Mouse (Mus musculus) MEL (cell line): Measurements from ENCODE around the gene Pygo1. TPM values are rescaled to one million over a fixed set of nuclear protein-coding genes. Genes with fewer than 3 reads are reported as not detected.

Source experiments
- DNase-seq: peaks from one replicate; pipeline ENCODE4 v3.0.0; 2011; ENCODE audit warnings: low read depth, low spot score
- H3K27ac ChIP-seq: 2 replicates; pipeline ENCODE4 v1.5.1; 2012; ENCODE audit warnings: low read depth, mild to moderate bottlenecking, control low read depth, low read length, moderate library complexity; ENCODE audit not compliant: control insufficient read depth
- H3K27me3 ChIP-seq, 2 experiments: fragments of 150-350 bp in 1 of 2; sonication (generic) in 1 of 2; 2 replicates each; pipeline ENCODE4 v1.6.1; 2012; ENCODE audit warnings: low read length in 2 of 2, mild to moderate bottlenecking in 2 of 2, improper control_type of control experiment in 1 of 2, moderate library complexity in 1 of 2; ENCODE audit not compliant: insufficient read depth in 2 of 2, control insufficient read depth in 1 of 2
- H3K36me3 ChIP-seq, 2 experiments: 2 replicates each; pipeline ENCODE4 v1.6.1; 2012 to 2014; ENCODE audit warnings: low read length in 2 of 2, improper control_type of control experiment in 1 of 2, inconsistent platforms in 1 of 2, mild to moderate bottlenecking in 1 of 2; ENCODE audit not compliant: insufficient read depth in 2 of 2, control insufficient read depth in 1 of 2
- H3K4me1 ChIP-seq, 2 experiments: fragments of 150-350 bp in 1 of 2; sonication (generic) in 1 of 2; 2 replicates each; pipeline ENCODE4 v1.6.1; 2012; ENCODE audit warnings: low read length in 2 of 2, improper control_type of control experiment in 1 of 2, mild to moderate bottlenecking in 1 of 2; ENCODE audit not compliant: insufficient read depth in 2 of 2, control insufficient read depth in 1 of 2
- H3K4me3 ChIP-seq, 2 experiments: fragments of 150-350 bp in 1 of 2; sonication (generic) in 1 of 2; 2 replicates each; pipeline ENCODE4 v1.5.1; 2012; ENCODE audit warnings: low read depth in 2 of 2, low read length in 2 of 2, mild to moderate bottlenecking in 2 of 2, moderate library complexity in 2 of 2, control low read depth in 1 of 2, improper control_type of control experiment in 1 of 2; ENCODE audit not compliant: control insufficient read depth in 1 of 2, insufficient read depth in 1 of 2
- H3K79me2 ChIP-seq: 2 replicates; pipeline ENCODE4 v1.6.1; 2012; ENCODE audit warnings: mild to moderate bottlenecking, low read length, moderate library complexity; ENCODE audit not compliant: control insufficient read depth, poor library complexity, insufficient read depth
- H3K9ac ChIP-seq: 2 replicates; pipeline ENCODE4 v1.6.1; 2012; ENCODE audit warnings: low read depth, mild to moderate bottlenecking, control low read depth, low read length, moderate library complexity; ENCODE audit not compliant: control insufficient read depth, poor library complexity, severe bottlenecking
- H3K9me3 ChIP-seq: fragments of 150-350 bp; sonication (generic); replicated peaks from 2 replicates; pipeline ENCODE4 v1.6.1; 2012; ENCODE audit warnings: mild to moderate bottlenecking, low read length, improper control_type of control experiment, moderate library complexity; ENCODE audit not compliant: insufficient read depth
- CHD1 ChIP-seq: IDR thresholded peaks from 2 replicates; pipeline ENCODE4 v1.6.1; 2012; ENCODE audit warnings: low read depth, mild to moderate bottlenecking, inconsistent platforms, low read length, improper control_type of control experiment
- CTCF ChIP-seq, 3 experiments: IDR thresholded peaks in 2 of 3; conservative IDR thresholded peaks in 1 of 3; 2 replicates each; pipeline ENCODE4 v1.5.1; 2011 to 2012; ENCODE audit warnings: low read length in 3 of 3, low read depth in 2 of 3, mild to moderate bottlenecking in 2 of 3, improper control_type of control experiment in 1 of 3, inconsistent platforms in 1 of 3, mixed read lengths in 1 of 3, moderate library complexity in 1 of 3; ENCODE audit not compliant: control insufficient read depth in 1 of 3, insufficient read depth in 1 of 3, poor library complexity in 1 of 3, severe bottlenecking in 1 of 3
- E2F4 ChIP-seq: IDR thresholded peaks from 2 replicates; pipeline ENCODE4 v1.6.1; 2011; ENCODE audit warnings: low read depth, low read length, improper control_type of control experiment, borderline replicate concordance
- ELF1 ChIP-seq: IDR thresholded peaks from 2 replicates; pipeline ENCODE4 v1.6.1; 2014; ENCODE audit warnings: low read depth, mild to moderate bottlenecking, inconsistent platforms, low read length, improper control_type of control experiment, moderate library complexity
- EP300 ChIP-seq, 2 experiments: IDR thresholded peaks; 2 replicates each; pipeline ENCODE4 v1.6.1; 2011; ENCODE audit warnings: improper control_type of control experiment in 2 of 2, low read length in 2 of 2, low read depth in 1 of 2, mild to moderate bottlenecking in 1 of 2
- ETS1 ChIP-seq: IDR thresholded peaks from 2 replicates; pipeline ENCODE4 v1.6.1; 2012; ENCODE audit warnings: low read depth, mild to moderate bottlenecking, inconsistent platforms, low read length, improper control_type of control experiment, moderate library complexity
- GABPA ChIP-seq: IDR thresholded peaks from 2 replicates; pipeline ENCODE4 v1.6.1; 2012; ENCODE audit warnings: low read depth, mild to moderate bottlenecking, inconsistent platforms, low read length, improper control_type of control experiment, moderate library complexity
- GATA1 ChIP-seq: IDR thresholded peaks from 2 replicates; pipeline ENCODE4 v1.6.1; 2011; ENCODE audit warnings: low read depth, low read length, improper control_type of control experiment
- HCFC1 ChIP-seq: IDR thresholded peaks from 2 replicates; pipeline ENCODE4 v1.6.1; 2012; ENCODE audit warnings: low read depth, mild to moderate bottlenecking, inconsistent platforms, low read length, improper control_type of control experiment, moderate library complexity
- MAFK ChIP-seq: IDR thresholded peaks from 2 replicates; pipeline ENCODE4 v1.6.1; 2011; ENCODE audit warnings: low read depth, mild to moderate bottlenecking, low read length, improper control_type of control experiment, borderline replicate concordance
- MAX ChIP-seq: IDR thresholded peaks from 2 replicates; pipeline ENCODE4 v1.6.1; 2011; ENCODE audit warnings: low read length, improper control_type of control experiment
- MAZ ChIP-seq: IDR thresholded peaks from 2 replicates; pipeline ENCODE4 v1.6.1; 2012; ENCODE audit warnings: low read depth, mild to moderate bottlenecking, inconsistent platforms, low read length, improper control_type of control experiment
- MXI1 ChIP-seq: IDR thresholded peaks from 2 replicates; pipeline ENCODE4 v1.6.1; 2011; ENCODE audit warnings: mild to moderate bottlenecking, low read depth, low read length, improper control_type of control experiment
- MYB ChIP-seq: IDR thresholded peaks from 2 replicates; pipeline ENCODE4 v1.6.1; 2011; ENCODE audit warnings: mild to moderate bottlenecking, low read depth, low read length, improper control_type of control experiment
- MYC ChIP-seq: IDR thresholded peaks from 2 replicates; pipeline ENCODE4 v1.6.1; 2011; ENCODE audit warnings: low read depth, mild to moderate bottlenecking, low read length, improper control_type of control experiment, moderate library complexity
- NRF1 ChIP-seq: IDR thresholded peaks from 2 replicates; pipeline ENCODE4 v1.6.1; 2014; ENCODE audit warnings: low read depth, mild to moderate bottlenecking, inconsistent platforms, low read length, improper control_type of control experiment, moderate library complexity; ENCODE audit not compliant: poor library complexity, insufficient read depth, severe bottlenecking
- POLR2AphosphoS2 ChIP-seq: IDR thresholded peaks from 2 replicates; pipeline ENCODE4 v1.6.1; 2011; ENCODE audit warnings: low read length, improper control_type of control experiment
- RAD21 ChIP-seq: IDR thresholded peaks from 2 replicates; pipeline ENCODE4 v1.6.1; 2011; ENCODE audit warnings: mild to moderate bottlenecking, low read depth, low read length, improper control_type of control experiment
- SMC3 ChIP-seq: IDR thresholded peaks from 2 replicates; pipeline ENCODE4 v1.6.1; 2011; ENCODE audit warnings: low read depth, low read length, improper control_type of control experiment
- TAL1 ChIP-seq: IDR thresholded peaks from 2 replicates; pipeline ENCODE4 v1.6.1; 2012; ENCODE audit warnings: mild to moderate bottlenecking, inconsistent platforms, low read length, moderate library complexity, mixed read lengths
- TBP ChIP-seq: IDR thresholded peaks from 2 replicates; pipeline ENCODE4 v1.8.0; 2011; ENCODE audit warnings: low read depth, low read length, improper control_type of control experiment
- UBTF ChIP-seq: IDR thresholded peaks from 2 replicates; pipeline ENCODE4 v1.6.1; 2012; ENCODE audit warnings: low read depth, mild to moderate bottlenecking, inconsistent platforms, low read length, improper control_type of control experiment, moderate library complexity, borderline replicate concordance; ENCODE audit not compliant: insufficient read depth
- USF2 ChIP-seq, 2 experiments: IDR thresholded peaks; 2 replicates each; pipeline ENCODE4 v1.6.1; 2011 to 2012; ENCODE audit warnings: improper control_type of control experiment in 2 of 2, low read length in 2 of 2, borderline replicate concordance in 1 of 2, inconsistent platforms in 1 of 2, low read depth in 1 of 2, mild to moderate bottlenecking in 1 of 2; ENCODE audit not compliant: insufficient read depth in 1 of 2
- ZNF384 ChIP-seq: IDR thresholded peaks from 2 replicates; pipeline ENCODE4 v1.6.1; 2012; ENCODE audit warnings: low read depth, mild to moderate bottlenecking, inconsistent platforms, low read length, improper control_type of control experiment
- polyA plus RNA-seq, 2 experiments: library from polyadenylated mRNA; stranded (reverse) in 1 of 2; unstranded in 1 of 2; fragments of >175 nt in 1 of 2; fragments of >200 nt in 1 of 2; gene quantifications; 2 replicates each; pipeline versions ENCODE4 v1.2.1 to v1.2.4; 2012; ENCODE audit warnings: low replicate concordance in 2 of 2, low read depth in 1 of 2; ENCODE audit not compliant: insufficient read length in 2 of 2, insufficient read depth in 1 of 2, missing spikeins in 1 of 2
- total RNA-seq: library from RNA; depleted of rRNA; stranded (reverse); fragments of 300-350 nt; gene quantifications from 2 replicates; pipeline ENCODE4 v1.2.3, GENCODE M21; 2012

The Pygo1 gene
- total and polyA plus RNA-seq, 3 experiments = not detected

- TF ChIP-seq CTCF (IDR thresholded peaks at IDR 0.05 in 2 of 3, conservative IDR thresholded peaks at IDR 0.05 in 1 of 3; ENCODE audit: control insufficient read depth in 1 of 3, insufficient read depth in 1 of 3, low read depth in 2 of 3, low read length in 3 of 3, poor library complexity in 1 of 3, severe bottlenecking in 1 of 3) = peak; percentile 32 to 79 (median 63); a peak in 5 of 6 replicates
Measured at GRCm38 (mm10) chr9:72889777-72890176, 35.7 kb upstream of the Pygo1 start (continued).

DNA sequence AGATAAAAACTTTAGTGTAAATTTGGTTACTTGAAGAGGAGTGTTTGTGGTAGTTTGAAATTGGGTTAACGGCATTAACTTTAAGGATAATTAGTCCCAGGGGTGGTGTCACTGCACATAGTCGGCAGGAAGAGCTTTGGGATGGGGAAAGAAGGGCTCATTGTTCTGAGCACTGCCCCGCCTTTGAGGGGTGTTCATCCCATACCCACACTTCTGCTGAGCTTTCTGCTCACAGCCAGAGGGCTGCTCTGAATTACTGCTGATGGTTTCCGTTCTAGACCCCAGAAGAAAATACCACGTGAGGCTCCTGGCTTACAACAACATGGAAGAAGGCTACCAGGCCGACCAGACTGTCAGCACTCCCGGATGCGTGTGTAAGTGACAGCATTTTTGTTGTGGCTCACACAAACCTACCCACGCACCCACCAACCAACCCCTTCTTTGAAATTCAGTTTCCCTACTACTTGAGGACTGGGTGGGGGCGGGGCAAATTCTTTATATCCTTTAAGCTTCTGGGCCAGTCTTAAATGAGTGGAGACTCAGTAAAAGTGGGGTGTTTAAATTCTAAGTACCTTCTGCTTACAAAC, 34.9 kb upstream of the Pygo1 start:
- no peaks in the 10 kb centered on the region for H3K36me3 ChIP-seq
- no peaks in the 10 kb centered on the region for H3K79me2 ChIP-seq
- no peak overlapping the region for H3K4me3 ChIP-seq
- no peak for DNase-seq
- H3K4me1 ChIP-seq = no peaks in the 10 kb centered on the region
- no peak overlapping the region for H3K9ac ChIP-seq
- TF ChIP-seq MAX (no peak), GABPA (no peak), MAFK (no peak), SMC3 (no peak), ELF1 (no peak), EP300 (IDR thresholded peaks at IDR 0.05; ENCODE audit: low read depth in 1 of 2, low read length in 2 of 2) (no peak), POLR2AphosphoS2 (no peak), E2F4 (no peak), UBTF (no peak), NRF1 (no peak), ETS1 (no peak), MXI1 (no peak), ZNF384 (no peak)
- no peak overlapping the region for H3K27ac ChIP-seq
- no peaks in the 10 kb centered on the region for H3K9me3 ChIP-seq
- no peaks in the 10 kb centered on the region for H3K27me3 ChIP-seq

DNA sequence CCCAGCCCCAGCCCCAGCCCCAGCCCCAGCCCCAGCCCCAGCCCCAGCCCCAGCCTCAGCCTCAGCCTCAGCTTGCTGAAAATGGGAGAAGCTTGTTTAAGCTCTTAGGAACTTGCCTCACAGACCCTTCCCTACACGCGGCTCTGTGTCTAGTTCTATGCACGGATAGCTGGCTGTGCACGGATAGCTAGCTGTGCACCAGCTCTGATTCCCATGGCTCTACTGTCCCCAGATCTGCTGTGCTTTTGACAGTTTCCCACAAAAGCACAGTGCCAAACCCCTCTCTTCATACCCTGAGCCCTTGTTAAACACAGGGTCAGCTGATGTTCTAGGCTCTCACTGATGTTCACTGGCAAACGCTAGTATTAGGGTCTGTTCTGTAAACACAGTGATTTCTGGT, 32.7 kb upstream of the Pygo1 start:
- H3K9ac ChIP-seq = no peak overlapping the region
- H3K27me3 ChIP-seq = no peaks in the 10 kb centered on the region
- no peaks in the 10 kb centered on the region for H3K79me2 ChIP-seq
- DNase-seq = no peak
- H3K36me3 ChIP-seq = no peaks in the 10 kb centered on the region
- H3K27ac ChIP-seq = no peak overlapping the region
- H3K9me3 ChIP-seq = no peaks in the 10 kb centered on the region
- TF ChIP-seq MYB (no peak), HCFC1 (no peak), TAL1 (no peak), CHD1 (no peak), RAD21 (no peak), CTCF (IDR thresholded peaks at IDR 0.05 in 2 of 3, conservative IDR thresholded peaks at IDR 0.05 in 1 of 3; ENCODE audit: control insufficient read depth in 1 of 3, insufficient read depth in 1 of 3, low read depth in 2 of 3, low read length in 3 of 3, poor library complexity in 1 of 3, severe bottlenecking in 1 of 3) (no peak), GATA1 (no peak), TBP (no peak), MXI1 (no peak), ELF1 (no peak), MAX (no peak), MYC (no peak), GABPA (no peak), MAZ (no peak), USF2 (IDR thresholded peaks at IDR 0.05; ENCODE audit: borderline replicate concordance in 1 of 2, insufficient read depth in 1 of 2, low read depth in 1 of 2, low read length in 2 of 2) (no peak)
- no peaks in the 10 kb centered on the region for H3K4me1 ChIP-seq
- no peak overlapping the region for H3K4me3 ChIP-seq
